Mouse (Mus musculus) CH12.LX (cell line): ENCODE data around the gene E130208F15Rik. TPM values are rescaled to one million over a fixed set of nuclear protein-coding genes. Genes with fewer than 3 reads are reported as not detected.

Experiments used
- DNase-seq: peaks from one replicate; pipeline ENCODE4 v3.0.0-alpha.2; 2013; ENCODE audit errors: extremely low read depth
- H3K27ac ChIP-seq: 2 replicates; pipeline ENCODE4 v1.5.1; 2012; ENCODE audit warnings: low read depth, mild to moderate bottlenecking, control low read depth, moderate library complexity; ENCODE audit not compliant: insufficient read depth
- H3K27me3 ChIP-seq: replicated peaks from 2 replicates; pipeline ENCODE3; 2012; ENCODE audit warnings: inconsistent platforms
- H3K36me3 ChIP-seq, 2 experiments: replicated peaks in 1 of 2; 2 replicates each; pipeline versions ENCODE3 to v1.6.1; 2012; ENCODE audit warnings: inconsistent platforms in 1 of 2, low read length in 1 of 2, mild to moderate bottlenecking in 1 of 2, mixed read lengths in 1 of 2, moderate library complexity in 1 of 2; ENCODE audit not compliant: control insufficient read depth in 1 of 2, insufficient read depth in 1 of 2
- H3K4me1 ChIP-seq, 2 experiments: 2 replicates each; pipeline ENCODE4 v1.6.1; 2012; ENCODE audit warnings: inconsistent platforms in 1 of 2, moderate library complexity in 1 of 2; ENCODE audit not compliant: insufficient read depth in 2 of 2, control insufficient read depth in 1 of 2
- H3K4me2 ChIP-seq: 2 replicates; pipeline ENCODE4 v1.6.1; 2012; ENCODE audit warnings: low read depth, mild to moderate bottlenecking, control low read depth; ENCODE audit not compliant: poor library complexity, insufficient read depth, severe bottlenecking
- H3K4me3 ChIP-seq, 3 experiments: fragments of 150-350 bp in 1 of 3; sonication (generic) in 1 of 3; replicated peaks in 1 of 3; 2 replicates each; pipeline versions ENCODE3 to v1.5.1; 2011 to 2012; ENCODE audit warnings: low read depth in 2 of 3, low read length in 2 of 3, mild to moderate bottlenecking in 2 of 3, moderate library complexity in 2 of 3, control low read depth in 1 of 3, improper control_type of control experiment in 1 of 3, inconsistent platforms in 1 of 3, mixed read lengths in 1 of 3; ENCODE audit not compliant: poor library complexity in 1 of 3
- H3K79me2 ChIP-seq: replicated peaks from 2 replicates; pipeline ENCODE4 v1.6.1; 2012; ENCODE audit warnings: mild to moderate bottlenecking, moderate library complexity; ENCODE audit not compliant: control insufficient read depth, poor library complexity, insufficient read depth, severe bottlenecking; ENCODE audit errors: extremely low read depth
- H3K9ac ChIP-seq: 2 replicates; pipeline ENCODE4 v1.6.1; 2012; ENCODE audit warnings: low read depth, mild to moderate bottlenecking, control low read depth, moderate library complexity; ENCODE audit not compliant: insufficient read depth
- H3K9me3 ChIP-seq: replicated peaks from 2 replicates; pipeline ENCODE3; 2012; ENCODE audit warnings: low read length, inconsistent platforms, mixed read lengths
- BHLHE40 ChIP-seq: IDR thresholded peaks from 2 replicates; pipeline ENCODE4 v1.6.1; 2011; ENCODE audit warnings: mild to moderate bottlenecking, low read depth, low read length, improper control_type of control experiment
- CHD1 ChIP-seq: IDR thresholded peaks from 2 replicates; pipeline ENCODE4 v1.6.1; 2012; ENCODE audit warnings: low read depth, low read length, improper control_type of control experiment, inconsistent platforms
- CHD2 ChIP-seq: IDR thresholded peaks from 2 replicates; pipeline ENCODE4 v1.6.1; 2011; ENCODE audit warnings: low read length, improper control_type of control experiment
- CTCF ChIP-seq, 2 experiments: IDR thresholded peaks in 1 of 2; conservative IDR thresholded peaks in 1 of 2; 2 replicates each; pipeline ENCODE4 v1.5.1; 2011 to 2012; ENCODE audit warnings: low read depth in 2 of 2, low read length in 2 of 2, improper control_type of control experiment in 1 of 2, inconsistent platforms in 1 of 2, mild to moderate bottlenecking in 1 of 2, moderate library complexity in 1 of 2
- ELF1 ChIP-seq: IDR thresholded peaks from 2 replicates; pipeline ENCODE4 v1.6.1; 2014; ENCODE audit warnings: low read depth, mild to moderate bottlenecking, inconsistent platforms, low read length, improper control_type of control experiment
- EP300 ChIP-seq: IDR thresholded peaks from 2 replicates; pipeline ENCODE4 v1.6.1; 2011; ENCODE audit warnings: low read length, improper control_type of control experiment
- HCFC1 ChIP-seq: IDR thresholded peaks from 2 replicates; pipeline ENCODE4 v1.6.1; 2012; ENCODE audit warnings: low read depth, mild to moderate bottlenecking, inconsistent platforms, low read length, improper control_type of control experiment
- KAT2A ChIP-seq: IDR thresholded peaks from 2 replicates; pipeline ENCODE4 v1.6.1; 2012; ENCODE audit warnings: low read length, improper control_type of control experiment, inconsistent platforms; ENCODE audit not compliant: insufficient replicate concordance
- MAFK ChIP-seq: IDR thresholded peaks from 2 replicates; pipeline ENCODE4 v1.6.1; 2011; ENCODE audit warnings: low read length, improper control_type of control experiment; ENCODE audit not compliant: insufficient replicate concordance
- MAZ ChIP-seq: IDR thresholded peaks from 2 replicates; pipeline ENCODE4 v1.6.1; 2012; ENCODE audit warnings: low read depth, mild to moderate bottlenecking, inconsistent platforms, low read length, improper control_type of control experiment, moderate library complexity
- MXI1 ChIP-seq: IDR thresholded peaks from 2 replicates; pipeline ENCODE4 v1.6.1; 2011; ENCODE audit warnings: mild to moderate bottlenecking, low read depth, low read length, improper control_type of control experiment
- NRF1 ChIP-seq: IDR thresholded peaks from 2 replicates; pipeline ENCODE4 v1.6.1; 2014; ENCODE audit warnings: low read depth, mild to moderate bottlenecking, inconsistent platforms, low read length, improper control_type of control experiment, moderate library complexity
- PAX5 ChIP-seq: IDR thresholded peaks from 2 replicates; pipeline ENCODE4 v1.6.1; 2012; ENCODE audit warnings: low read length, inconsistent platforms, mixed read lengths
- POLR2A ChIP-seq: IDR thresholded peaks from 2 replicates; pipeline ENCODE4 v1.6.1; 2011; ENCODE audit warnings: low read depth, mild to moderate bottlenecking, improper control_type of control experiment, low read length
- RAD21 ChIP-seq: IDR thresholded peaks from 2 replicates; pipeline ENCODE4 v1.6.1; 2011; ENCODE audit warnings: low read depth, mild to moderate bottlenecking, low read length, improper control_type of control experiment, moderate library complexity
- RCOR1 ChIP-seq: conservative IDR thresholded peaks from 2 replicates; pipeline ENCODE4 v1.6.1; 2012; ENCODE audit warnings: low read depth, mild to moderate bottlenecking, inconsistent platforms, low read length, improper control_type of control experiment
- SMC3 ChIP-seq: IDR thresholded peaks from 2 replicates; pipeline ENCODE4 v1.6.1; 2011; ENCODE audit warnings: low read depth, low read length, improper control_type of control experiment
- TBP ChIP-seq: conservative IDR thresholded peaks from 2 replicates; pipeline ENCODE4 v1.6.1; 2011; ENCODE audit warnings: low read depth, low read length, improper control_type of control experiment
- TCF12 ChIP-seq: IDR thresholded peaks from 2 replicates; pipeline ENCODE4 v1.6.1; 2014; ENCODE audit warnings: low read depth, mild to moderate bottlenecking, inconsistent platforms, low read length, improper control_type of control experiment
- UBTF ChIP-seq: IDR thresholded peaks from 2 replicates; pipeline ENCODE4 v1.6.1; 2012; ENCODE audit warnings: low read depth, mild to moderate bottlenecking, inconsistent platforms, low read length, improper control_type of control experiment, moderate library complexity
- USF1 ChIP-seq: IDR thresholded peaks from 2 replicates; pipeline ENCODE4 v1.6.1; 2014; ENCODE audit warnings: low read depth, mild to moderate bottlenecking, inconsistent platforms, low read length, improper control_type of control experiment
- USF2 ChIP-seq: conservative IDR thresholded peaks from 2 replicates; pipeline ENCODE4 v1.6.1; 2011; ENCODE audit warnings: low read depth, low read length, improper control_type of control experiment
- ZC3H11A ChIP-seq: IDR thresholded peaks from 2 replicates; pipeline ENCODE4 v1.6.1; 2012; ENCODE audit warnings: low read depth, mild to moderate bottlenecking, inconsistent platforms, low read length, improper control_type of control experiment
- ZKSCAN1 ChIP-seq: IDR thresholded peaks from 2 replicates; pipeline ENCODE4 v1.6.1; 2012; ENCODE audit warnings: low read depth, inconsistent platforms, low read length, improper control_type of control experiment, borderline replicate concordance
- ZMIZ1 ChIP-seq: IDR thresholded peaks from 2 replicates; pipeline ENCODE4 v1.6.1; 2012; ENCODE audit warnings: low read depth, mild to moderate bottlenecking, inconsistent platforms, low read length, improper control_type of control experiment
- ZNF384 ChIP-seq: IDR thresholded peaks from 2 replicates; pipeline ENCODE4 v1.6.1; 2012; ENCODE audit warnings: low read depth, low read length, improper control_type of control experiment, inconsistent platforms
- dilution Hi-C: fragments of 300-500 bp; cut with MboI; formaldehyde crosslinking; loops from 2 replicates; pipeline ENCODE4 v1.14.3; 2020; ENCODE audit warnings: low sequenced_read_pairs; ENCODE audit not compliant: extremely low pct_unique_long_range_greater_than_20kb, extremely low pct_ligation_motif_present
- in situ Hi-C: fragments of 300-500 bp; cut with MboI; formaldehyde crosslinking; loops from 3 replicates; pipeline ENCODE4 v1.14.3; 2019; ENCODE audit warnings: low sequenced_read_pairs, low pct_ligation_motif_present, low pct_unique_long_range_greater_than_20kb, mixed read lengths
- polyA plus RNA-seq: library from polyadenylated mRNA; unstranded; fragments of >175 nt; gene quantifications from 2 replicates; pipeline ENCODE4 v1.2.1, GENCODE M21; 2012; ENCODE audit warnings: low read depth; ENCODE audit not compliant: insufficient read length
- total RNA-seq, 2 experiments: library from RNA; depleted of rRNA; stranded (reverse); fragments of 300-350 nt in 1 of 2; fragments of >200 nt in 1 of 2; gene quantifications; 2 replicates each; pipeline ENCODE4 v1.2.3; 2012 to 2014

The E130208F15Rik gene
- total and polyA plus RNA-seq, 3 experiments = 0.70 to 9.7 (median 5.6) TPM

DNA sequence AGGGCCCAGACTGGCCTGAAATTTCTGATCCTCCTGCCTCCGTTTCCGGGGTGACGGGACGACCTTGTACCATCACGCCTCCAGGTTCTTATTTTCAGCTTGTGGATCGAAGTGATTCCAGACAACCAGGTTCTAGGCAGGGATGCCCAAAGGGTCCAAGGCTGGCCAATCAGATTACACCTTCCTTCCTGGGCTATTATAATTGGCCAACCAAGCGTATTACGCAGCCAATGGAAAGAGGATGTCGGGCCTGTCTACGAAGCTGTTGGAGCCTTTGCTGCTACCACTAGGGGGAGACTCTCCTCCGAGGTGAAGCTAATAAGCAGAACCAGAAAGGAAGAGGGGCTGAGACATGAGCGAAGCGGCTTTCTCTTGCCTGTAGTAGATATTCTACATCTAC lies 10.3 kb downstream of the E130208F15Rik start:
- Histone ChIP-seq H3K27ac (no peak overlapping the region), H3K4me2 (peak overlapping the region; percentile 84), H3K4me1 (peaks cover 6 to 9% of the 10 kb centered on the region in 2 experiments), H3K36me3 (no peaks in the 10 kb centered on the region), H3K4me3 (no peak overlapping the region), H3K27me3 (peaks cover 83% of the 10 kb centered on the region), H3K9me3 (peaks cover 8% of the 10 kb centered on the region), H3K79me2 (no peaks in the 10 kb centered on the region), H3K9ac (peak overlapping the region; percentile 31; the same call in 1 of the 2 replicates)
- dilution Hi-C loops = no loop called here
- DNase-seq = peak; percentile 93
- in situ Hi-C loops = no loop called here
- TF ChIP-seq SMC3 = peak; percentile 57
- TF ChIP-seq ZNF384 = no peak
- TF ChIP-seq ZMIZ1 = no peak
- no peak for TF ChIP-seq MAFK
- TF ChIP-seq HCFC1 = peak; percentile 43
- peak; percentile 89 to 90 for TF ChIP-seq CTCF (conservative IDR thresholded peaks at IDR 0.05 in 1 of 2, IDR thresholded peaks at IDR 0.05 in 1 of 2; ENCODE audit: low read depth in 2 of 2, low read length in 2 of 2)
- TF ChIP-seq CHD2 = no peak
- peak; percentile 44 for TF ChIP-seq RAD21
- TF ChIP-seq NRF1 = no peak
- TF ChIP-seq PAX5 = no peak
- 0 out of 2 replicates have a peak, but pooled peaks have one; percentile 39 for TF ChIP-seq TBP
- no peak for TF ChIP-seq USF2
- no peak for TF ChIP-seq TCF12
- TF ChIP-seq KAT2A = no peak
- no peak for TF ChIP-seq UBTF
- no peak for TF ChIP-seq ZKSCAN1
- TF ChIP-seq EP300 = no peak
- peak; percentile 25; the same call in 1 of the 2 replicates for TF ChIP-seq POLR2A
- no peak for TF ChIP-seq CHD1
- no peak for TF ChIP-seq MXI1
- no peak for TF ChIP-seq ZC3H11A

- in situ Hi-C loops (no loop called here), dilution Hi-C loops (no loop called here)
- TF ChIP-seq CHD2 (no peak), HCFC1 (no peak), CTCF (conservative IDR thresholded peaks at IDR 0.05 in 1 of 2, IDR thresholded peaks at IDR 0.05 in 1 of 2; ENCODE audit: low read depth in 2 of 2, low read length in 2 of 2) (no peak), USF1 (no peak), SMC3 (no peak), RCOR1 (no peak), ZC3H11A (no peak), MAFK (no peak), ELF1 (no peak), KAT2A (no peak), BHLHE40 (no peak), MAZ (no peak), RAD21 (no peak)
These were observed 11.2 kb downstream of the E130208F15Rik start for GRCm38 (mm10) chr7:30332622-30333259.

More at GRCm38 (mm10) chr7:30332622-30333259, 11.2 kb downstream of the E130208F15Rik start:
- Histone ChIP-seq H3K27ac (no peak overlapping the region), H3K9me3 (peaks cover 8% of the 10 kb centered on the region), H3K79me2 (no peaks in the 10 kb centered on the region), H3K4me3 (no peak overlapping the region), H3K4me1 (peaks cover 2 to 4% of the 10 kb centered on the region in 2 experiments; a peak in 2 of 4 replicates), H3K27me3 (peaks cover 78% of the 10 kb centered on the region), H3K9ac (no peak overlapping the region), H3K4me2 (no peak overlapping the region), H3K36me3 (no peaks in the 10 kb centered on the region)
- DNase-seq = no peak
